Mouse (Mus musculus) stomach, postnatal 0 days (tissue): ENCODE results near the gene Kdm5a. TPM values are rescaled to one million over a fixed set of nuclear protein-coding genes. Genes with fewer than 3 reads are reported as not detected.

Source experiments
- ATAC-seq: fragments of 200-750 bp; cut with Nextera tagmentation; 2 replicates; pipeline ENCODE4 v1.8.0; 2017; ENCODE audit not compliant: low FRiP score, low TSS enrichment
- DNase-seq: peaks from one replicate; pipeline ENCODE4 v3.0.0-alpha.2; 2016; ENCODE audit warnings: low spot score
- H3K27ac ChIP-seq: fragments of 300-500 bp; sonication (generic); replicated peaks from 2 replicates; pipeline ENCODE4 v1.5.1; 2014; ENCODE audit warnings: mild to moderate bottlenecking, control low read depth
- H3K27me3 ChIP-seq: fragments of 300-500 bp; sonication (generic); 2 replicates; pipeline ENCODE4 v1.6.1; 2014; ENCODE audit warnings: low read length; ENCODE audit not compliant: control insufficient read depth, insufficient read depth
- H3K36me3 ChIP-seq: fragments of 300-500 bp; sonication (generic); 2 replicates; pipeline ENCODE4 v1.6.1; 2014; ENCODE audit warnings: low read length, mixed read lengths; ENCODE audit not compliant: control insufficient read depth, insufficient read depth
- H3K4me1 ChIP-seq: fragments of 300-500 bp; sonication (generic); replicated peaks from 2 replicates; pipeline ENCODE4 v1.6.1; 2014; ENCODE audit warnings: antibody characterized with exemption; ENCODE audit not compliant: control insufficient read depth, insufficient read depth
- H3K4me2 ChIP-seq: fragments of 300-500 bp; sonication (generic); replicated peaks from 2 replicates; pipeline ENCODE4 v1.6.1; 2014; ENCODE audit warnings: low read depth, mild to moderate bottlenecking, control low read depth, moderate library complexity
- H3K4me3 ChIP-seq: fragments of 300-500 bp; sonication (generic); 2 replicates; pipeline ENCODE4 v1.5.1; 2014; ENCODE audit warnings: low read depth, low read length, control low read depth
- H3K9ac ChIP-seq: fragments of 300-500 bp; sonication (generic); 2 replicates; pipeline ENCODE4 v1.6.1; 2014; ENCODE audit warnings: mild to moderate bottlenecking, low read length, control low read depth, mixed read lengths
- H3K9me3 ChIP-seq: fragments of 300-500 bp; sonication (generic); 2 replicates; pipeline ENCODE4 v1.6.1; 2016; ENCODE audit warnings: low read length; ENCODE audit not compliant: control insufficient read depth
- CTCF ChIP-seq: IDR thresholded peaks from 2 replicates; pipeline ENCODE4 v1.5.1; 2016; ENCODE audit warnings: antibody characterized with exemption, low read depth, mild to moderate bottlenecking, moderate library complexity
- EP300 ChIP-seq: optimal IDR thresholded peaks from 2 replicates; pipeline ENCODE3; 2016; ENCODE audit warnings: antibody characterized with exemption
- WGBS: fragments of 180-500 bp; shearing (Covaris S2); extraction: QIAGEN DNeasy Blood & Tissue Kit; methylation state at CpG from one replicate; pipeline ENCODE4 v1.1.7; 2014; 5-methylcytosine and 5-hydroxymethylcytosine counted together
- polyA plus RNA-seq: library from polyadenylated mRNA; unstranded; fragments of >200 nt; fragmentation: Nextera tagmentation; extraction: Ambion mirVana; gene quantifications from 2 replicates; pipeline ENCODE4 v1.2.1, GENCODE M21; 2015

Kdm5a gene
- polyA plus RNA-seq, 1 experiment from 2014 or later: 23.1 TPM

- H3K27me3 ChIP-seq: peaks cover 7% of the 10 kb centered on the region
- no peak for TF ChIP-seq EP300
- no peak for TF ChIP-seq CTCF
- H3K27ac ChIP-seq: no peak within 1 kb of the TSS
- peak within 1 kb of the TSS; percentile 60 for H3K4me3 ChIP-seq
- H3K4me2 ChIP-seq: peak within 1 kb of the TSS; percentile 97
- under 1% methylated on average over 50 of the region's 84 CpGs for WGBS
- H3K4me1 ChIP-seq: no peaks in the 10 kb centered on the region
- H3K9me3 ChIP-seq: no peaks in the 10 kb centered on the region
- no peaks in the 10 kb centered on the region for H3K36me3 ChIP-seq
- DNase-seq: peak; percentile 59
- ATAC-seq: peak; percentile 35; the same call in 1 of the 2 replicates
- peak within 1 kb of the TSS; percentile 53 for H3K9ac ChIP-seq
Observed at GRCm38 (mm10) chr6:120493374-120494181, 129.7 kb downstream of the Kdm5a start, which contains the start of gene Tmem121b. Tmem121b (minus strand) TSS chr6:120493807.

Other genes with a start within 250 kb of the Kdm5a start
- gene D330020A13Rik, start 69.8 kb upstream of the Kdm5a start, polyA plus RNA-seq: 0.35 and 0.51 TPM in 2 replicates
- gene B4galnt3, start 69.6 kb upstream of the Kdm5a start, polyA plus RNA-seq: 0.74 and 0.85 TPM in 2 replicates
- gene Ccdc77, start 250 bp downstream of the Kdm5a start, polyA plus RNA-seq: 9.2 and 11.0 TPM in 2 replicates
- gene Il17ra, start 99.1 kb downstream of the Kdm5a start, polyA plus RNA-seq: 3.5 and 4.2 TPM in 2 replicates
- gene Tmem121b, start 129.7 kb downstream of the Kdm5a start, polyA plus RNA-seq: 0.02 TPM in 2 replicates
- 8.5 and 9.2 TPM in 2 replicates for gene Hdhd5, start 167.2 kb downstream of the Kdm5a start, polyA plus RNA-seq